Mouse (Mus musculus): ENCODE measurements around the gene Cldn24.
"Not testable (repeated sequence)": the region's sequence is repeated elsewhere in the genome, so short reads cannot be mapped to it uniquely, and the experiment has no call there.

Gene Cldn24

GRCm38 (mm10) chr8:47821843-47822242 is at the start of gene Cldn24:
TSS of gene Cldn24 (plus strand) at chr8:47822143.
- DNase-seq (ENCODE audit: low read depth): no peak

- DNase-seq (ENCODE audit: low read depth): no peak
Measured at GRCm38 (mm10) chr8:47772986-47773385, 49.0 kb upstream of the Cldn24 start.

- DNase-seq (ENCODE audit: low read depth): no peak
Measured at GRCm38 (mm10) chr8:47777415-47777814, 44.5 kb upstream of the Cldn24 start.

- DNase-seq (ENCODE audit: low read depth): no peak
Measured at GRCm38 (mm10) chr8:47779589-47779988, 42.4 kb upstream of the Cldn24 start.

GRCm38 (mm10) chr8:47781881-47782280 is 40.1 kb upstream of the Cldn24 start:
- no peak for DNase-seq (ENCODE audit: low read depth)

- DNase-seq (ENCODE audit: low read depth): no peak
Measured at GRCm38 (mm10) chr8:47783544-47783943, 38.4 kb upstream of the Cldn24 start.

GRCm38 (mm10) chr8:47783944-47784343 is 38.0 kb upstream of the Cldn24 start:
- no peak for DNase-seq (ENCODE audit: low read depth)

GRCm38 (mm10) chr8:47784436-47784835 is 37.5 kb upstream of the Cldn24 start:
- no peak for DNase-seq (ENCODE audit: low read depth)

- no peak for DNase-seq (ENCODE audit: low read depth)
Measured at GRCm38 (mm10) chr8:47786323-47786722, 35.6 kb upstream of the Cldn24 start.

- peak; percentile 61 for DNase-seq (ENCODE audit: low read depth)
Measured at GRCm38 (mm10) chr8:47787705-47788104, 34.2 kb upstream of the Cldn24 start.

- no peak for DNase-seq (ENCODE audit: low read depth)
Measured at GRCm38 (mm10) chr8:47791986-47792385, 30.0 kb upstream of the Cldn24 start.

- peak; percentile 91 for DNase-seq (ENCODE audit: low read depth)
Measured at GRCm38 (mm10) chr8:47799438-47799837, 22.5 kb upstream of the Cldn24 start.

- no peak for DNase-seq (ENCODE audit: low read depth)
Measured at GRCm38 (mm10) chr8:47802349-47802748, 19.6 kb upstream of the Cldn24 start.

GRCm38 (mm10) chr8:47804262-47804661 is 17.7 kb upstream of the Cldn24 start:
- DNase-seq (ENCODE audit: low read depth): peak; percentile 75

- no peak for DNase-seq (ENCODE audit: low read depth)
Measured at GRCm38 (mm10) chr8:47809970-47810665, 11.8 kb upstream of the Cldn24 start.

- peak; percentile 60 for DNase-seq (ENCODE audit: low read depth)
Measured at GRCm38 (mm10) chr8:47810666-47811015, 11.3 kb upstream of the Cldn24 start.

GRCm38 (mm10) chr8:47811221-47811620 is 10.7 kb upstream of the Cldn24 start:
- DNase-seq (ENCODE audit: low read depth): no peak

GRCm38 (mm10) chr8:47819034-47819433 is 2.9 kb upstream of the Cldn24 start:
- no peak for DNase-seq (ENCODE audit: low read depth)

- DNase-seq (ENCODE audit: low read depth): no peak
Measured at GRCm38 (mm10) chr8:47820914-47821772, 800 bp upstream of the Cldn24 start.

GRCm38 (mm10) chr8:47822541-47822940 is 598 bp downstream of the Cldn24 start:
- DNase-seq (ENCODE audit: low read depth): not testable (repeated sequence)

- no peak for DNase-seq (ENCODE audit: low read depth)
Measured at GRCm38 (mm10) chr8:47823777-47824176, 1.8 kb downstream of the Cldn24 start.

- DNase-seq (ENCODE audit: low read depth): no peak
Measured at GRCm38 (mm10) chr8:47824182-47824581, 2.2 kb downstream of the Cldn24 start, which contains the start of gene Cldn22. TSS of gene Cldn22 (plus strand) at chr8:47824482.

GRCm38 (mm10) chr8:47825596-47825995 is 3.7 kb downstream of the Cldn24 start:
- no peak for DNase-seq (ENCODE audit: low read depth)
